In genomic region chr16:17759344-17759773, GRCm38 (mm10) we compare ENCODE assay signal across 9 mouse cellular contexts. TPM values are rescaled to one million over a fixed set of nuclear protein-coding genes. Genes with fewer than 3 reads are reported as not detected.
DNase-seq lines count a peak whose midpoint lies in the region; ATAC-seq and TF ChIP-seq lines count a peak whose summit lies in the region.
"Had no signal": no experiment of that assay in that cellular context is flagged by ENCODE, and none has a peak within 500 bp of the region (broad histone marks: within the 10 kb centered on the region; RNA-seq: fewer than 3 reads in every experiment).

Gene Klhl22 (plus strand): TSS chr16:17759618.

- peak; percentile 71 for ATAC-seq in erythroblast, adult 5-6 weeks (replicated peaks; ENCODE audit: low FRiP score, poor library complexity, severe bottlenecking)
- ATAC-seq in kidney, embryonic 14.5 days (ENCODE audit: low FRiP score, low TSS enrichment), result peak; percentile 92
- ATAC-seq in limb, embryonic 14.5 days (ENCODE audit: low FRiP score, low read depth), result peak; percentile 98
- peak; percentile 94 for ATAC-seq in midbrain, embryonic 16.5 days

- H3K27me3 ChIP-seq in heart, embryonic 10.5 days (ENCODE audit: insufficient read depth, poor library complexity, severe bottlenecking), result peaks cover 13% of the 10 kb centered on the region; the same call in 1 of the 2 replicates
- no peaks in the 10 kb centered on the region for H3K27me3 ChIP-seq in kidney, embryonic 14.5 days (ENCODE audit: control insufficient read depth, insufficient read depth, low read length)
- H3K27me3 ChIP-seq in limb, embryonic 14.5 days (ENCODE audit: control insufficient read depth, insufficient read depth, low read length), result no peaks in the 10 kb centered on the region
- no peaks in the 10 kb centered on the region; the same call in 1 of the 2 replicates for H3K27me3 ChIP-seq in midbrain, embryonic 16.5 days (ENCODE audit: control insufficient read depth, insufficient read depth, low read depth, low read length)

- peak; percentile 86 for DNase-seq in 3T3-L1 (ENCODE audit: low read depth, low spot score)
- peak; percentile 95 for DNase-seq in heart, embryonic 10.5 days (ENCODE audit: low spot score)
- DNase-seq in limb, embryonic 14.5 days (ENCODE audit: low spot score), result peak; percentile 87
- peak; percentile 76 to 88 for DNase-seq in spleen, postnatal 10 days (ENCODE audit: low spot score in 2 of 2)

- peak within 1 kb of the TSS; percentile 95 for H3K9ac ChIP-seq in kidney, embryonic 14.5 days (ENCODE audit: low read depth, low read length)
- H3K9ac ChIP-seq in limb, embryonic 14.5 days (ENCODE audit: low read depth, low read length, severe bottlenecking), result peak within 1 kb of the TSS; percentile 91
- H3K9ac ChIP-seq in midbrain, embryonic 16.5 days (ENCODE audit: low read depth, low read length), result peak within 1 kb of the TSS; percentile 87

- H3K4me3 ChIP-seq in bone marrow macrophage, adult 2 months (ENCODE audit: insufficient read depth, low read length), result peak within 1 kb of the TSS; percentile 52
- H3K4me3 ChIP-seq in heart, embryonic 10.5 days, result peak within 1 kb of the TSS; percentile 79
- H3K4me3 ChIP-seq in kidney, embryonic 14.5 days (ENCODE audit: low read length), result peak within 1 kb of the TSS; percentile 73
- H3K4me3 ChIP-seq in limb, embryonic 14.5 days (replicated peaks; ENCODE audit: low read length), result peak within 1 kb of the TSS; percentile 78
- peak within 1 kb of the TSS; percentile 63 for H3K4me3 ChIP-seq in midbrain, embryonic 16.5 days (ENCODE audit: low read depth, low read length)

- H3K9me3 ChIP-seq in heart, embryonic 10.5 days, result no peaks in the 10 kb centered on the region
- no peaks in the 10 kb centered on the region for H3K9me3 ChIP-seq in kidney, embryonic 14.5 days (ENCODE audit: control insufficient read depth, low read length)
- H3K9me3 ChIP-seq in limb, embryonic 14.5 days (ENCODE audit: control insufficient read depth, low read length), result no peaks in the 10 kb centered on the region
- no peaks in the 10 kb centered on the region for H3K9me3 ChIP-seq in midbrain, embryonic 16.5 days (replicated peaks; ENCODE audit: control insufficient read depth, low read length, poor library complexity, severe bottlenecking)

- TF ChIP-seq CTCF in bone marrow macrophage, adult 2 months (IDR thresholded peaks at IDR 0.05; ENCODE audit: low read depth, low read length), result no peak

- no peak for TF ChIP-seq POLR2A in bone marrow macrophage, adult 2 months (IDR thresholded peaks at IDR 0.05; ENCODE audit: borderline replicate concordance, low read depth, low read length)
- 0 out of 2 replicates have a peak, but pooled peaks have one; percentile 73 for TF ChIP-seq POLR2A in limb, embryonic 14.5 days (IDR thresholded peaks at IDR 0.05; ENCODE audit: borderline replicate concordance, extremely low read depth, insufficient read depth, insufficient read length)

- peak within 1 kb of the TSS; percentile 6; the same call in 1 of the 2 replicates for H3K27ac ChIP-seq in bone marrow macrophage, adult 2 months (ENCODE audit: insufficient read depth, low read depth, low read length)
- peak within 1 kb of the TSS; percentile 96 for H3K27ac ChIP-seq in heart, embryonic 10.5 days
- H3K27ac ChIP-seq in kidney, embryonic 14.5 days (ENCODE audit: low read depth, low read length), result peak within 1 kb of the TSS; percentile 48
- peak within 1 kb of the TSS; percentile 79 for H3K27ac ChIP-seq in limb, embryonic 14.5 days (replicated peaks; ENCODE audit: low read depth, low read length)
- H3K27ac ChIP-seq in midbrain, embryonic 16.5 days (ENCODE audit: low read length), result peak within 1 kb of the TSS; percentile 80

- peaks cover 15% of the 10 kb centered on the region for H3K4me1 ChIP-seq in bone marrow macrophage, adult 2 months (ENCODE audit: control insufficient read depth, insufficient read depth, low read length)
- peaks cover 29% of the 10 kb centered on the region for H3K4me1 ChIP-seq in heart, embryonic 10.5 days
- peaks cover 9% of the 10 kb centered on the region; the same call in 1 of the 2 replicates for H3K4me1 ChIP-seq in kidney, embryonic 14.5 days (ENCODE audit: control insufficient read depth, insufficient read depth, low read length)
- peaks cover 22% of the 10 kb centered on the region for H3K4me1 ChIP-seq in limb, embryonic 14.5 days (ENCODE audit: control insufficient read depth, insufficient read depth, low read length)
- peaks cover 31% of the 10 kb centered on the region for H3K4me1 ChIP-seq in midbrain, embryonic 16.5 days (ENCODE audit: control insufficient read depth, insufficient read depth, low read length)

- under 1% methylated on average over 28 of the region's 28 CpGs for WGBS in heart, embryonic 10.5 days
- WGBS in kidney, embryonic 14.5 days, result under 1% methylated on average over 28 of the region's 28 CpGs
- WGBS in limb, embryonic 14.5 days, result 3% methylated on average over 7 of the region's 28 CpGs
- 1% methylated on average over 28 of the region's 28 CpGs for WGBS in midbrain, embryonic 16.5 days

- H3K36me3 ChIP-seq in heart, embryonic 10.5 days, result peaks cover 13% of the 10 kb centered on the region
- H3K36me3 ChIP-seq in kidney, embryonic 14.5 days (ENCODE audit: control insufficient read depth, insufficient read depth, low read length), result peaks cover 10% of the 10 kb centered on the region; the same call in 1 of the 2 replicates
- peaks cover 12% of the 10 kb centered on the region for H3K36me3 ChIP-seq in limb, embryonic 14.5 days (ENCODE audit: control insufficient read depth, insufficient read depth, low read length)
- H3K36me3 ChIP-seq in midbrain, embryonic 16.5 days (ENCODE audit: control insufficient read depth, insufficient read depth, low read length), result peaks cover under 1% of the 10 kb centered on the region; the same call in 1 of the 2 replicates

- H3K4me2 ChIP-seq in kidney, embryonic 14.5 days (replicated peaks; ENCODE audit: low read depth, low read length), result peak within 1 kb of the TSS; percentile 95
- peak within 1 kb of the TSS; percentile 75 for H3K4me2 ChIP-seq in limb, embryonic 14.5 days (replicated peaks; ENCODE audit: low read depth, low read length, severe bottlenecking)
- H3K4me2 ChIP-seq in midbrain, embryonic 16.5 days (ENCODE audit: low read length), result peak within 1 kb of the TSS; percentile 79

RNA-seq across cellular contexts. Expression of gene Klhl22, which starts in this region (rescaled TPM):
- 9.3 and 12.4 TPM in 2 replicates for polyA plus RNA-seq in bone marrow macrophage, adult 2 months (2012; ENCODE audit: insufficient read depth, insufficient read length, missing spikeins)
- 2.1 and 2.5 TPM in 2 replicates for total RNA-seq in erythroblast, adult 5-6 weeks (2015; ENCODE audit: low replicate concordance)
- total RNA-seq in erythroblast, adult 5-6 weeks (2017; ENCODE audit: low replicate concordance), result 4.3 and 9.0 TPM in 2 replicates
- polyA plus RNA-seq in heart, embryonic 10.5 days (2016; fragmentation: Nextera tagmentation; extraction: Ambion mirVana), result 47.2 and 55.4 TPM in 2 replicates
- 42.6 and 70.3 TPM in 2 replicates for polyA plus RNA-seq in kidney, embryonic 14.5 days (2014; fragmentation: Nextera tagmentation; extraction: Ambion mirVana)
- polyA plus RNA-seq in limb, embryonic 14.5 days (2012; rRNA removed), result 124 and 176 TPM in 2 replicates
- polyA plus RNA-seq in limb, embryonic 14.5 days (2014; fragmentation: Nextera tagmentation; extraction: Ambion mirVana), result 87.2 and 101 TPM in 2 replicates
- 86.0 and 89.4 TPM in 2 replicates for polyA plus RNA-seq in midbrain, embryonic 16.5 days (2015; fragmentation: Nextera tagmentation; extraction: Ambion mirVana)
- total RNA-seq: CH12.LX had no signal

Comparison
In these comparisons a context has a peak if more than half of its experiments do, and no peak if none do; other contexts are left out.
1. Peak in every context shown above with its lines: DNase-seq, ATAC-seq, H3K4me3 ChIP-seq and H3K27ac ChIP-seq.
2. H3K27ac ChIP-seq: peak in every context shown above with its lines; median percentile 96 in heart, embryonic 10.5 days; 80 in midbrain, embryonic 16.5 days; 79 in limb, embryonic 14.5 days; 48 in kidney, embryonic 14.5 days; 6 in bone marrow macrophage, adult 2 months.